Comparison of ENCODE assay signal across 9 mouse cellular contexts in the genomic region with DNA sequence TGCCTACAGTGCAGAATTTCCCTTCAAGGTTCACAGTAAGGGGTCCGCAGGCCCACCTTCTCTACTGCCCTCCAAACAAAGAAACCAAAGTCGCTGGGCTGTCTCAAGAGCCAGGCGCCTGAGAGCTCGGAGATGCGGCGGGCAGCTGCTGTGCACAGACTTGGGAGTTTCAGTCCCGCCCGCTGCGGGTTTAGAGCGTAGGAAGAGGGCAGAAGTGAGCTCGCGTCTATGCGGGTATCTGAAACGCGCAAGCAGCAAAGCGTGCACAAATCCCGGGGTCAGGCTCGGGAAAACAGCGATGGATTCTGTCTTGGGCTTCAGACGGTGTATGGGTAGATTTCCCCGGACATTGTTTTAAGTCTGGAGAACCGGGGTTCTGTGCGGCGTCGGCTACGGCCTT. TPM values are rescaled to one million over a fixed set of nuclear protein-coding genes. Genes with fewer than 3 reads are reported as not detected.
DNase-seq lines count a peak whose midpoint lies in the region; ATAC-seq lines count a peak whose summit lies in the region.
"Had no signal": no experiment of that assay in that cellular context is flagged by ENCODE, and none has a peak within 500 bp of the region (broad histone marks: within the 10 kb centered on the region; RNA-seq: fewer than 3 reads in every experiment).

No protein-coding gene starts in this region.

- no peak overlapping the region for H3K9ac ChIP-seq in limb, embryonic 12.5 days (replicated peaks)
- H3K9ac ChIP-seq in stomach, embryonic 16.5 days (ENCODE audit: low read length), result no peak overlapping the region

- peaks cover 13% of the 10 kb centered on the region for H3K4me1 ChIP-seq in limb, embryonic 12.5 days (replicated peaks)
- H3K4me1 ChIP-seq in stomach, embryonic 16.5 days (ENCODE audit: control insufficient read depth, insufficient read depth, low read length), result peaks cover 10% of the 10 kb centered on the region; the same call in 1 of the 2 replicates

- peaks cover 96% of the 10 kb centered on the region for H3K27me3 ChIP-seq in limb, embryonic 12.5 days
- peaks cover 79% of the 10 kb centered on the region for H3K27me3 ChIP-seq in stomach, embryonic 16.5 days (ENCODE audit: control insufficient read depth, insufficient read depth, low read length)

- peak overlapping the region; percentile 23 for H3K4me3 ChIP-seq in limb, embryonic 12.5 days (replicated peaks)
- H3K4me3 ChIP-seq in stomach, embryonic 16.5 days (replicated peaks; ENCODE audit: low read length), result peak overlapping the region; percentile 23

- WGBS in limb, embryonic 12.5 days, result under 1% methylated on average over 26 of the region's 26 CpGs
- under 1% methylated on average over 26 of the region's 26 CpGs for whole genome bisulfite sequencing in stomach, embryonic 16.5 days

- H3K4me2 ChIP-seq in limb, embryonic 12.5 days, result peak overlapping the region; percentile 32
- H3K4me2 ChIP-seq in stomach, embryonic 16.5 days (ENCODE audit: low read depth, low read length), result peak overlapping the region; percentile 34; the same call in 1 of the 2 replicates

- no peak for ATAC-seq in limb, embryonic 12.5 days (ENCODE audit: insufficient number of reproducible peaks, insufficient read depth, low FRiP score, low TSS enrichment, low read depth)
- ATAC-seq in stomach, embryonic 16.5 days (ENCODE audit: insufficient read depth, low FRiP score), result no peak

- DNase-seq in cerebellum, postnatal 10 days, result peak; percentile 45 to 54
- DNase-seq in cerebellum, adult 11 months, result no peak
- peak; percentile 30 for DNase-seq in right cerebral cortex, postnatal 4 days
- DNase-seq in right cerebral cortex, postnatal 36 days (ENCODE audit: low spot score in 2 of 2), result no peak
- DNase-seq in thymus, postnatal 4 days, result no peak
- DNase-seq in cerebellum, adult 9-11 months, result no peak

- no peak overlapping the region for H3K27ac ChIP-seq in limb, embryonic 12.5 days
- no peak overlapping the region for H3K27ac ChIP-seq in stomach, embryonic 16.5 days (ENCODE audit: low read length)

- no peaks in the 10 kb centered on the region for H3K36me3 ChIP-seq in limb, embryonic 12.5 days
- H3K36me3 ChIP-seq in stomach, embryonic 16.5 days (ENCODE audit: control insufficient read depth, insufficient read depth, low read length), result no peaks in the 10 kb centered on the region

- no peaks in the 10 kb centered on the region for H3K9me3 ChIP-seq in limb, embryonic 12.5 days
- no peaks in the 10 kb centered on the region for H3K9me3 ChIP-seq in stomach, embryonic 16.5 days (replicated peaks; ENCODE audit: control insufficient read depth, low read length)

RNA-seq across cellular contexts. Expression of a gene that starts 7.4 kb away (rescaled TPM):
- polyA plus RNA-seq in limb, embryonic 12.5 days (2016; fragmentation: Nextera tagmentation; extraction: Ambion mirVana), result 0.29 and 0.39 TPM in 2 replicates
- not detected in 2 replicates for polyA plus RNA-seq in stomach, embryonic 16.5 days (2015; fragmentation: Nextera tagmentation; extraction: Ambion mirVana)
- polyA plus RNA-seq: liver, embryonic 16.5 days had no signal

Comparison
In these comparisons a context has a peak if more than half of its experiments do, and no peak if none do; other contexts are left out.
1. DNase-seq: peak in cerebellum, postnatal 10 days (2 of 2) and right cerebral cortex, postnatal 4 days (single experiment); none in cerebellum, adult 11 months (single experiment), right cerebral cortex, postnatal 36 days (0 of 2), thymus, postnatal 4 days (single experiment) and cerebellum, adult 9-11 months (single experiment).